In genomic region chr2:167565682-167566081, GRCm38 (mm10) we compare ENCODE assay signal across 9 mouse cellular contexts. TPM values are rescaled to one million over a fixed set of nuclear protein-coding genes. Genes with fewer than 3 reads are reported as not detected.
A peak's percentile ranks its signal among the peaks of the same experiment; 100 is the strongest.
DNase-seq lines count a peak whose midpoint lies in the region; ATAC-seq and TF ChIP-seq lines count a peak whose summit lies in the region.
"Had no signal": no experiment of that assay in that cellular context is flagged by ENCODE, and none has a peak within 500 bp of the region (broad histone marks: within the 10 kb centered on the region; RNA-seq: fewer than 3 reads in every experiment).

No protein-coding gene starts in this region.

- H3K4me2 ChIP-seq in forebrain, embryonic 13.5 days = peak overlapping the region; percentile 8; the same call in 1 of the 2 replicates
- no peak overlapping the region for H3K4me2 ChIP-seq in forebrain, embryonic 14.5 days (ENCODE audit: low read length)
- H3K4me2 ChIP-seq in intestine, postnatal 0 days (replicated peaks; ENCODE audit: low read depth) = peak overlapping the region; percentile 14; the same call in 1 of the 2 replicates
- peak overlapping the region; percentile 62 for H3K4me2 ChIP-seq in liver, postnatal 0 days (ENCODE audit: low read depth, low read length)

- H3K27me3 ChIP-seq in forebrain, embryonic 13.5 days = 0 out of 2 replicates have a peak, but pooled peaks cover 1% of the 10 kb centered on the region
- H3K27me3 ChIP-seq in forebrain, embryonic 14.5 days (replicated peaks; ENCODE audit: control insufficient read depth, insufficient read depth, low read length) = no peaks in the 10 kb centered on the region
- no peaks in the 10 kb centered on the region for H3K27me3 ChIP-seq in intestine, postnatal 0 days (replicated peaks; ENCODE audit: control insufficient read depth, insufficient read depth, low read length)
- H3K27me3 ChIP-seq in liver, postnatal 0 days (ENCODE audit: insufficient read depth, low read length) = no peaks in the 10 kb centered on the region

- TF ChIP-seq CTCF in intestine, postnatal 0 days (IDR thresholded peaks at IDR 0.05; ENCODE audit: low read depth) = peak; percentile 32; the same call in 1 of the 2 replicates
- TF ChIP-seq CTCF in liver, postnatal 0 days (IDR thresholded peaks at IDR 0.05; ENCODE audit: low read depth) = 0 out of 2 replicates have a peak, but pooled peaks have one; percentile 2

- no peaks in the 10 kb centered on the region for H3K9me3 ChIP-seq in forebrain, embryonic 13.5 days (replicated peaks)
- no peaks in the 10 kb centered on the region for H3K9me3 ChIP-seq in forebrain, embryonic 14.5 days (replicated peaks; ENCODE audit: control insufficient read depth, low read length)
- no peaks in the 10 kb centered on the region for H3K9me3 ChIP-seq in intestine, postnatal 0 days (ENCODE audit: control insufficient read depth)
- no peaks in the 10 kb centered on the region for H3K9me3 ChIP-seq in liver, postnatal 0 days (ENCODE audit: low read length)
- H3K9me3 ChIP-seq: G1E had no signal

- H3K9ac ChIP-seq in forebrain, embryonic 13.5 days = peak overlapping the region; percentile 10; the same call in 1 of the 2 replicates
- no peak overlapping the region for H3K9ac ChIP-seq in forebrain, embryonic 14.5 days (ENCODE audit: low read length)
- H3K9ac ChIP-seq in intestine, postnatal 0 days (ENCODE audit: low read depth, low read length) = no peak overlapping the region
- H3K9ac ChIP-seq in liver, postnatal 0 days (replicated peaks) = 0 out of 2 replicates have a peak overlapping the region, but pooled peaks have one; percentile 12

- no peak for ATAC-seq in forebrain, embryonic 13.5 days
- no peak for ATAC-seq in forebrain, embryonic 14.5 days
- ATAC-seq in intestine, postnatal 0 days = no peak
- peak; percentile 17; the same call in 1 of the 2 replicates for ATAC-seq in liver, postnatal 0 days

- no peak overlapping the region for H3K27ac ChIP-seq in forebrain, embryonic 13.5 days
- H3K27ac ChIP-seq in forebrain, embryonic 14.5 days (ENCODE audit: low read depth, low read length) = no peak overlapping the region
- H3K27ac ChIP-seq in intestine, postnatal 0 days (ENCODE audit: low read depth, low read length) = no peak overlapping the region
- peak overlapping the region; percentile 59 for H3K27ac ChIP-seq in liver, postnatal 0 days (ENCODE audit: low read depth)

- no peak for TF ChIP-seq EP300 in liver, postnatal 0 days (IDR thresholded peaks at IDR 0.05; ENCODE audit: low read depth)

- H3K4me1 ChIP-seq in forebrain, embryonic 13.5 days = peaks cover 23% of the 10 kb centered on the region
- no peaks in the 10 kb centered on the region for H3K4me1 ChIP-seq in forebrain, embryonic 14.5 days (ENCODE audit: control insufficient read depth, insufficient read depth, low read length)
- no peaks in the 10 kb centered on the region; the same call in 1 of the 2 replicates for H3K4me1 ChIP-seq in intestine, postnatal 0 days (replicated peaks; ENCODE audit: control insufficient read depth, insufficient read depth, low read length)
- H3K4me1 ChIP-seq in liver, postnatal 0 days (ENCODE audit: insufficient read depth) = peaks cover 7% of the 10 kb centered on the region; the same call in 1 of the 2 replicates

- no peak for DNase-seq in forebrain, embryonic 14.5 days (ENCODE audit: low spot score)
- peak; percentile 99 for DNase-seq in heart, adult 11 months
- peak; percentile 50 for DNase-seq in liver, postnatal 0 days
- DNase-seq in layer of hippocampus, adult 9-11 months = no peak
- DNase-seq in thymus, postnatal 4 days = no peak
- no peak for DNase-seq in T-cell, adult 2 months (ENCODE audit: low spot score)

- no peak overlapping the region for H3K4me3 ChIP-seq in forebrain, embryonic 13.5 days
- H3K4me3 ChIP-seq in forebrain, embryonic 14.5 days (ENCODE audit: low read depth, low read length) = no peak overlapping the region
- H3K4me3 ChIP-seq in intestine, postnatal 0 days (ENCODE audit: low read depth, low read length) = no peak overlapping the region
- peak overlapping the region; percentile 27 for H3K4me3 ChIP-seq in liver, postnatal 0 days (ENCODE audit: low read depth, low read length)

- no peaks in the 10 kb centered on the region for H3K36me3 ChIP-seq in forebrain, embryonic 13.5 days (ENCODE audit: poor library complexity, severe bottlenecking)
- H3K36me3 ChIP-seq in forebrain, embryonic 14.5 days (ENCODE audit: control insufficient read depth, insufficient read depth, low read length) = no peaks in the 10 kb centered on the region
- H3K36me3 ChIP-seq in intestine, postnatal 0 days (ENCODE audit: control insufficient read depth, insufficient read depth) = no peaks in the 10 kb centered on the region
- H3K36me3 ChIP-seq in liver, postnatal 0 days (replicated peaks; ENCODE audit: insufficient read depth, low read length) = no peaks in the 10 kb centered on the region
- H3K36me3 ChIP-seq: G1E had no signal

- WGBS in forebrain, embryonic 13.5 days = 21% methylated on average over 19 of the region's 19 CpGs
- WGBS in forebrain, embryonic 14.5 days = 30% methylated on average over 19 of the region's 19 CpGs
- 34% methylated on average over 19 of the region's 19 CpGs for WGBS in intestine, postnatal 0 days
- WGBS in liver, postnatal 0 days (ENCODE audit: insufficient replicate concordance) = 27% methylated on average over 19 of the region's 19 CpGs

RNA-seq across cellular contexts. Expression of gene Snai1, which starts 27.7 kb away (rescaled TPM):
- polyA plus RNA-seq in forebrain, embryonic 13.5 days (2015; fragmentation: Nextera tagmentation; extraction: Ambion mirVana) = 1.9 and 2.7 TPM in 2 replicates
- polyA plus RNA-seq in forebrain, embryonic 14.5 days (2014; fragmentation: Nextera tagmentation; extraction: Ambion mirVana) = 3.0 and 5.0 TPM in 2 replicates
- 5.4 and 8.0 TPM in 2 replicates for polyA plus RNA-seq in intestine, postnatal 0 days (2015; fragmentation: Nextera tagmentation; extraction: Ambion mirVana)
- polyA plus RNA-seq in liver, postnatal 0 days (2015; fragmentation: Nextera tagmentation; extraction: Ambion mirVana) = 1.6 and 2.3 TPM in 2 replicates
- polyA plus RNA-seq: G1E had no signal

Comparison
In these comparisons a context has a peak if more than half of its experiments do, and no peak if none do; other contexts are left out.
1. H3K9ac ChIP-seq: peak in forebrain, embryonic 13.5 days (single experiment) and liver, postnatal 0 days (single experiment); none in forebrain, embryonic 14.5 days (single experiment) and intestine, postnatal 0 days (single experiment).
2. DNase-seq: peak in heart, adult 11 months (single experiment) and liver, postnatal 0 days (single experiment); none in forebrain, embryonic 14.5 days (single experiment), layer of hippocampus, adult 9-11 months (single experiment), thymus, postnatal 4 days (single experiment) and T-cell, adult 2 months (single experiment).